Mouse (Mus musculus) urinary bladder, postnatal 14 days (tissue): Measurements from ENCODE around the gene Pkn1.

ENCODE experiments used
- DNase-seq: peaks from one replicate; pipeline ENCODE4 v3.0.0; 2021; ENCODE audit warnings: low spot score

The Pkn1 gene

DNA sequence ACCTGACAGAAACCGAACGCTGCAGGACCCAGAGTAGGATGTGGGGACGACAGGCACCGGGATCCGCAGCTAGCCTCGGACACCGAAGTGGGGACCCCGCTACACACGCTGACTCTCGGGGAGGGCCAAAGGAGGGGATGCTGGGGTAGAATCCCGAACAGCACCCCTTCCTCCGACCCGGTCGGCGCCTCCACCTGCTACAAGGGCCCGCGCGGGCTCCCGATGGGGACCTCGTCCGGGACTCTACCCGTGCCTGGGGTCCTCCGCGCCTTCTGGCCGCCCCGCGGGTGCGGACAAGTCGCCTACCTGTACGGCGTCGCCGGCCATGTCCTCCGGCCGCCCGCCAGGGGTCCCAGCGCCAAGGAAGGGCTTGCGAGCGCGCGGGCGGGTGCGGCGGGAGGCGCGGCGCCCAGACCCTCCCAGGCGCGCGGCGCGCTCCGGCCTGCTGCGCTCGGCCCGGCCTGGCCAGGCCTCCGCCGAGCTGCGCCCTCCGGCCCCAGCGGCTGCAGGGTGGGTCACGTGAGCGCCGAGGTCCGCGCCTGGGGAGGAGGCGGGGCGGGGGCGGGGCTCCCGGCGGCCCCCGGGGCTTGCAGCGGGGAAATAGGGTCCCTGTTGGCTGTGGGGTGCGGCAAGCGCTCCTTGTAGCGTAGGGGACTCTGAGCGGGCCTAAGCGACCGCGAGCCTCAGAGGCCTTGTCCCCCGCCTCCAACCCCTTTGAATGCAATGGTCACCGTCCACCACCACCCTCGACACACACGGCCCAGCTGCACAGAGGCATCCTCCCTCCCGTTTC is at the start of gene Pkn1:
TSS of gene Pkn1 (minus strand) at position 519 of the 793 bp plus-strand sequence.
- DNase-seq = peak; percentile 81

DNA sequence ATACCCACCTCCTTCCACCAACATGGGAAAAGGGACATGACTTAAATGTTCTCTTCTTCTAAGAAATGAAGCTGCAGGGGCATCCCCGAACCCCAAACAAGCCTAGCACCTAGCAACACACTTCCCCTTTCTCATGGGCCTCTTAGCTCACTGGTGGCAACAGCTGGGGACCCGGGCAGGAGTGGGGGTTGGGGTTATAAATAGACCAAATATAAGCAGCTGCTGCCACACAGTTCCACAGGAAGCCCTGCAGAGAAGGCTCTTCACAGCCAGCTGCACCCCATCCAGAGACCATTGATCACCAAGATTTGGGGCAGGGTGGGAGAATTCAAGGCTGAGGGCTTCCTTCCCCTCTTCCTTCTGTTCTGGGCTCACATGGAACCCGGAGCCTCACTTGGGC is 49.7 kb upstream of the Pkn1 start:
- no peak for DNase-seq

DNA sequence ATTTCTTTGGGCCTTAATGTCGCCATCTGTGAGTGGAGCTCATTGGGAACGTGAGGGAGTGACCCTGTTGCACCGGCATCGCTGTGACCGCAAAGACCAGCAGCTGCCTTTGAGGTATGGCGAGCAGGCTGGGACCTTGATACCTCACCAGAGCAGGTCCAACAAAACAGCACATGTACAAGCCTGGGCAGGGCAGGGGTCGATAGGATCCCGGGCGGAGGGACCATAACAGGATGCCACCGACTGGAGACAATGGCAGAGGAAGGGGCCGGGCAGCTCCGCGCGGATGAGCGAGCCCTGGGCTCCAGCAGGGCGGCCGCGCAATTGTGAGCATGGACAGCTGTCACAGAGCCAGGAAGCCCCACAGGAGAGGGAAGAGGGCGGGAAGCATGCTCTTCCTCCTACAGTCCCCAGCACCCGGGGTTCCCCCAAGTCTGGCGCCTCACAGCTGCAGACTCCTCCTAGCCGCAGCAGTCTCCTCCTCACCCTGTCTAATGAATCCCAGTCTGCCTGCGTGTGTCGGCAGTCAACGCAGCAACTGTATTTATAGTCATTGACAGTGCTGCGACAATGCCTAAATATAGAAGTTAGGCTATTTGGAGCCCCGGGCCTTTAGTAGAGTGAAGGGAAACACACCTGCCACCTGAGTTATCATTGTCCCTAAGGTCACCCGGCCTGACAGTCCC is 48.8 kb upstream of the Pkn1 start:
- DNase-seq = peak; percentile 29

DNA sequence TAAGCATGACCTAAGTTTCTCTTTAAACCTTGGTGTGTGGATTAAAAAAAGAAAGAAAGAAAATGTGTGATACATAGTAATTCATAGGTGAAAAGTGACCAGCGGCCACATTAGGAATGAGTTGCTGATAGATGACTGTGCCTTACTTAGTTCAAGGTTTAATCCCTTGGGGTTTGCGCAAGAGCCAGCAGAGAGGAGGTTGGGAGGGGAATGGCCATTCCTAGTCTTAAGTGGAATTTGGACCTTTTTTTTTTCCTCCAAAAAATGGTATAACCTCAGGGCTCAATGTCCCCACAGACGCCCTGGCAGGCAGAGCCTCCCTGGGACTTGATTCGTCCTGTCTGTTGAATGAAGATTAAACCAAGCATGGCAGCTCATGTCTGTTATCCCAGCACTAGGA is 45.1 kb upstream of the Pkn1 start:
- no peak for DNase-seq

DNA sequence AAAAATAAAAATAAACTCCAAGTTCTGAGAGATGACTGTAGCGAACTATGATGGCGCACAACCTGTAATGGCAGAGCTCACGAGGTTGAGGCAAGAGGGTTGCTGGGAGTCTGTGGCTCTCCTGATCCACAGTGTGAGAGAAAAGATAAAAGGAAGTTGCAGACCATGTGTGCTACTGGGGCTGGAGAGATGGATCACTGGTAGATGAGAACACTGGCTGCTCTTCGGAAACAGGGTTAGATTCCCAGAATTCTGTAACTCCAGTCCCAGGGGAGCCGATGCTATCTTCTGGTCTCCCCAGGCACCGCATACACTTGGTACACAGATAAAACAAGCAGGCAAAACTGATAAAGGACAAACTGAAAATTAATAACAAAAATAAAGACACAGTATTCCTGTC is 44.0 kb upstream of the Pkn1 start:
- no peak for DNase-seq

DNA sequence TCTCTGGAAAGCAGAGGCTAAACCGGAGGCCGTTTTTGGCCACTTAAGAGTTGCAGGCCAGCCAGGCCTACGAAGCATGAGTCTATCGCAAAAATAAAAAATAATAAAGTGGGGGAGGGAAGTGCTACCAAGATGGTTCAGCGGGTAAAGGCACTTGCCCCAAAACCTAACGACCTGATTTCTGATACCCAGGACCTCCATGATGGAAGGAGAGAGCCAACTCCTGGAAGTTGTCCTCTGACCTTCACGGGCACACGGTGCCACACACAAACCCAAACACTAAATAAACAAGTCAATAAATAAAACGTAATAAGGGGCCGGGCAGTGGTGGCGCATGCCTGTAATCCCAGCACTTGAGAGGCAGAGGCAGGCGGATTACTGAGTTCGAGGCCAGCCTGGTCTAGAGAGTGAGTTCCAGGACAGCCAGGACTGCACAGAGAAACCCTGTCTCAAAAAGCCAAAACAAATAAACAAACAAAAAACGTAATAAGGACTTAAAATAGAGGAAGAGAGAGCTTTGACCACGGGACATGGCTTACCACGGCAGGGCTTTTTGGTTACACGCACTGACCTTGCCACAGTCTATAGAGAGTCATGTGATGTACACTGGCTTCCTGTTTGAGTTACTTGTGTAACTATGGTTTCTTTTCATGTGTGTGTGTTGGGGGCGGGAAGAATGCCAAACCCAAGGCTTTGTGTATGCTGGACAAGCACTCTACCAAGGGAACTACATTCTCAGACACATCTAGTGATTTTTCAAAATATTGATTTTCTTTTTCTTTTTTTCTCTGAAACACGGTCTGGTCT is 43.1 kb upstream of the Pkn1 start:
- DNase-seq = no peak

DNA sequence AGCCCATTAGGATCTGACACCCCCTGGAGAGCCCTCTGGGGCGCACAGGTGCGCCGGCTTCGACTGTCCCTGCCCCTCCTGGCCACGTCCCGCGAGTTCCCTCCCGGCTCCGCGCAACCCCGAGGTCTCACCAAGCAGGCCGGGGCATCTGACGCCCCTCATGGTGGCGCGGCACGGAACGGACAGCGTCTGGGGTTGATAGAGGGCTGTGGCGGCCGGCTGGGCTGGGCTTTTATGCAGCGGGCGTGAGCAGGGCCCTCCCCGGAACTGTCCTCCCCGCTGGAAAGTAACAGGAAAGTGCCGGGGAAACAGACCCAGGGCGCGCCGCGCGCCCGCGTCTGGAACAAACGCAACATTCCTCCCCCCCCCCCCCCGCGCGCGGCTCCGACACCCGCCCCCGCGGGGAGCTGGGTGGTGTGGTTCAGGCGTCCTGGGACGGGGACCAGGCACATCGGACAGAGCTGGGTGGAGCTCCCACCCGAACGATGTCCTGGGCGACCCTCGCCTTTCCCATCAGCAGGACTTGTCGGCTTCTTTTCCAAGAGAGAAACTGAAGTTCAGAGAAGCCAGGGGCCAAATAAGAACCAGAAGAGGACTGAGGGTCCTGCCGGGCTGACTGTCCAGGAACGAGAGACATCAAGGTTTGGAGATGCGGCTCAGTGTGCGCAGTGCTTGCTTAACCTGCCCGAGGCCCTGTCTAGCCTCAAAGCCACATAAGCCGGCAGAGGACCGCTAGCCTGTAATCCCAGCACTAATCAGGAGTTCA is 42.2 kb upstream of the Pkn1 start, which contains the start of gene Adgre5:
TSS of gene Adgre5 (minus strand) at position 351 of the 766 bp plus-strand sequence.
- peak; percentile 74 for DNase-seq

DNA sequence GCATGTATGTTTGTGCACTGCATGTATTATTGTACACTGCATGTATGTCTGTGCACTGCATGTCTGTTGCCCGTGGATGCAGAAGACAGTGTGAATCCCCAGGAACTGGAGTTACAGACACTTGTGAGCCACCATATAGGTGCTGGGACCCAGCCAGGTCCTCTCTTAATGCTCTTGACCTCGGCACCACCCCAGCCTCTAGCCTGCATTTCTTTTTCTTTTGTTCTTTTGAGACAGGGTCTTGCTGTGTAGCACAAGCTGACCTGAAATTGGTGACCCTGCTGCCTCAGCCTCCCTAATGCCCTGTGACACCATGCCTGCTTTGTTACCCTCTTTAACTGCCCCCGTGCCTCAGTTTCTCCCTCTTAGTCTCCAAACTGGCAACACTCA is 41.6 kb upstream of the Pkn1 start:
- DNase-seq = no peak

DNA sequence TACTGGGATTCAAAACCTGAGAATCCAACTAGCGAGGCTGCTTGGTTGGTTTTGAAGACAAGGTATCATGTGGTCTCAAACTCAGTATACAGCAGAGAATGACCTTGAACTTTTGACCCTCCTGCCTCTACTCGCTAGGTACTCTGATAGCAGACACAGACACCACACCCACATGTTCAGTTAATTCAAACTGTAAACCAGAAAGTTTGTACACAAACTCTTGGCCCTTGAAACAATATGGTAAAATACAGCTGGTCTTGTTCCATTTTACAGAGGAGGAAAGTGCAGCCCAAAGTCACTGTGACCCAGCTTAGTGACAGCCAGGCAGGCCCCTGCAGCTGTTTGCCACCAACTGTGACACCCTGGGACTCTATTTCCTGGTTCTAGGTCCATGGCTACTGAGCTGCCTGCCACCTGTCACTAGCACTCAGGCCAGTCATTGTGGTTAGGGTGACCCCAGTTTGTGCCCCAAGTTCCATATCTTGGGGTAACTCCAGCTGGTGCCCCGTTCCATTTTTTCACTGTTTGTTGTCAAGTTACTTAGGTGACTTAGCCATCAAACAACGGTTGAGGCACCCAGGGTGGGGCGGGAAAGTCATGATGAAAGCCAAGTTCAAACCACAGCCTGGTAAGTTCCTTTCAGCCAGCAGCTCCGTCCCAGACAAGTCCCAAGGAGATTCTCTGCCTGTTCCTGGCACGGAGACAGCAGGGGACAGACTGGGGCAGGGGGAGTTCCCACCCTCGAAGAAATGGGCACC is 40.9 kb upstream of the Pkn1 start:
- no peak for DNase-seq

DNA sequence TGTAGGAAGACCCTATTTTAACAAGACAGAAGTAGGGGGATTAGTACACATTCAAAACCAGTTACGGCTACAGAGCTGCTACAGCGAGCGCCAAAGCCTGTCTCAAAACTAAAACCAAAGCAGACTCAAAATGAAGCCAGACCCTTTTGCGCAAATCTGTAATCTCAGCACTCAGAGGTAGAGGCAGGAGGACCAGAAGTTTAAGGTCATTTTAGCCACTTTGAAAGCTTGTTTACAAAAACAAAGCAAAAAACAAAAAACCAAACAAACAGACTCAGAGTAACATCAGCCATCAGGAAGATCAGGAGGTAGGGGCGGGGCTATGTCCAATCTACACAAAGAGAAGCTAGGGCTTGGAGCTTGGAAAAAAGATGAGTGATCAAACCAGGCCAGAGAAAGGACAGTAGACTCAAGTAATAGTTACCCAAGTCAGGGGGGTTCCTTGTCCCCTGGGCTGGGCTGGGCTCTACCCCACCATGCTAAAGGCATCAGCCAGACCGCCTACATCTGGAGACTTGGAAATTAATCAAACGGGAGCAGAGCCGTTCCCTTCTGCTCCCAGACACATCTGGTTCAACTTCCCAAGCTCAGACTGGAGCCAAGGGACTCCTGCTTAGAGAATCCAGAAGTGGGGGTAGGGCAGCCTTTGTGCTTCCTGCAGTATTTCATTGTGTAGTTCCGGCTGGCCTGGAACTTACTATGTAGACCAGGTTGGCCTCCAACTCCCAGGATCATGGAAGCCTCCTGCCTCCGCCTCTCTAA is 40.2 kb upstream of the Pkn1 start:
- DNase-seq = no peak

DNA sequence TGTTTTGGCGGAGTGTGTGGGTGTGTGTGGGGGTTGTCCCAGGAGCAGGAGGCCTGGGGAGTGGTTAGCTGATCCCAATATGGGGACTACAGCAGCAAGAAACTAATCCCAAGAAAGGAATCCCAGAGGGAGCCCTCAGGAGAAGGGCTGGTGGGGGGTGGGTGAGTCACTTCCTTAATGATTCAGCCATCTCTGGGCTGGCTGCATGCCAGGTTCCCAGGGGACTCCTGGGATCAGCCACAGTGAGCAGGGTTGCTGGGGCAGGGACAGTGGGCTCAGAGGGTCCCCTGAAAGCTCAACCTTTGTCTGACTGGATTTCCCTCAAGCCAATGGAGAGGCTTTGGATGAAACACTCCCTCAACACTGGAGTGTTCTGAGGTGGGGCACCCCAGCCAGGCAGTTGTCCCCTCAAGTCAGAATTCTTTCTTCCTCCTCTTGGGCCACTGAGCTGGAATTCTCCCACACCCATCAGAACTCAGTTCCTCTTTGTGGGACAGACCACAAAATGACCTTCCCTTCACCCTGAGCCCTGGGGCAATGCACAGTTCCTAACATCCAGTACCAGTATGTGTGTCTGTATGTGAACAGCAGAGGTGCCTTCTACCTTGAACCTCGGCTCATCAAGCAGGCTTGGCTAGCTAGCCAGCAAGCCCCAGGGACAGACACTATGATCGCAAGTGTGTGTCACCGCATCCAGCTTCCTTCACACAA is 39.0 kb upstream of the Pkn1 start:
- peak; percentile 62 for DNase-seq

DNA sequence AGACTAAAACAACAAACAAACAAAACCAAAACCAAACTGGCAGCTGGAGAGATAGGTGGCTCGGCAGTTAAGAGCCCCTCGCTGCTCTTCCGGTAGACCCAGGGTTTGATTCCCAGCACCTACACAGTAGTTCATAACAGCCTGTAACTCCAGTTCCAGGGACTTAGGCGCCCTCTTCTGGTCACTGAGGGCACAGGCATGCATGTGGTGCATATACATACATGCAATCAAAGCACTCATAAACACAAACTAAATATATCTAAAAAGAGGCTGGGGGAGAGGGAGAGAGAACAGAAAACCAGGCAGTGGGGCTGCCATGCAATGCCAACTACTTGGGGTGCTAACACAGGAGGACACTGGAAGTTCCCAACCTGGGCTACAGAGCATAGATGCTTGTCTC is 38.4 kb upstream of the Pkn1 start:
- DNase-seq = no peak

DNA sequence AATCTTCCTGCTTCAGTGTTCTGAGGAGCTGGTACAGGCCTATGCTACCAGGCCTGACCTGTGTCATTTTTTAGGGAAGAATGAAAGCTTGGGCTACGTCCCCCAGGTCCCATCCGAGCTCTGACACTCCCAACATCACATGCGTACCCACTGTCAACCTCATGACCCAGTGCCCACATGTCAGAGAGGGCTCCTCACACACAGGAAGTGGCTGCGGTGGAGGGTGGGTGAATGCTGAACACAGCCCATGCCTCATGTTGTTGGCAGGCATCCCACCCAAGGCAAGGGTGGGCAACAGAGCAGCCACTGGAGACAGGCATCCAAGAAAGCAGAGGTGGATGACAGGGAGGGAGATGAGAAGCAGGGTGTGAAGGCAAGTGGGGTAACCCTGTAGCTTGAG is 37.7 kb upstream of the Pkn1 start:
- no peak for DNase-seq

DNA sequence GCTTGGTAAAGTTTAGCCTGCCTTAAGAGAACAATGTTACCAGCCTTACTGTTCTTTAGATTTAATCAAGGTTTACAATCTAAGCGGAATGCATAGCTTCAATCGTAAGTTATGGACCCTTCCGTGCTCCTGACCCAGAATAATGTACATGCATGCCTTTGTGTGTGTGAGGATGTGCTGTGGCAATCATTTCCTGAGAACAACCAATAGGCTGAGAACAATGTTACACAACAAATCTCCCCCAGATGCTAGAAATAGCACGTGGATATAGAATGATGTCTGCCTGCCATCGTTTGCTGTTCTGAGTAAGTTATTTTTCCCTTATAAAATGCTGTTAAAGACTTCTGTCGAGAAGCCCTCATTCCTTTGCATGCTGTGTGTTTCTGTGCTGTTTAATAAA is 33.9 kb upstream of the Pkn1 start:
- DNase-seq = no peak

DNA sequence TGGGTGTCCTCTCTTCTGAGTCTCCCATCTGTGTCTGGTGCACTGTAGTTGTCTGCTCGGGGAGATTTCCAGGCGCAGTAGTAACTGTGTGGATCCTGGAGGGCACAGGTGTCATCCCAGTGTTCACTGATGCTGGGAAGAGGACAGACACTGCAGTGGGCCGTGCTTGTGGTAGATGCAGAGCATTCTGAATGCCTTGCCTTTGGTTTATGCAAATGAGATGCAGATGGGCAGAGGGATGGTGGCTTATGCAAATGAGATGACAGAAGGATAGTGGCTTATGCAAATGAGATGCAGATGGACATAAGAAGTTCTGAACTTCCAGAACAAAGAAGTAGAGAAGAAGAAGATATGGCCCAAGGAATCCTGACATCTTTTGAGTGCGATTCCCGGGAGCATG is 32.9 kb upstream of the Pkn1 start:
- DNase-seq = no peak

DNA sequence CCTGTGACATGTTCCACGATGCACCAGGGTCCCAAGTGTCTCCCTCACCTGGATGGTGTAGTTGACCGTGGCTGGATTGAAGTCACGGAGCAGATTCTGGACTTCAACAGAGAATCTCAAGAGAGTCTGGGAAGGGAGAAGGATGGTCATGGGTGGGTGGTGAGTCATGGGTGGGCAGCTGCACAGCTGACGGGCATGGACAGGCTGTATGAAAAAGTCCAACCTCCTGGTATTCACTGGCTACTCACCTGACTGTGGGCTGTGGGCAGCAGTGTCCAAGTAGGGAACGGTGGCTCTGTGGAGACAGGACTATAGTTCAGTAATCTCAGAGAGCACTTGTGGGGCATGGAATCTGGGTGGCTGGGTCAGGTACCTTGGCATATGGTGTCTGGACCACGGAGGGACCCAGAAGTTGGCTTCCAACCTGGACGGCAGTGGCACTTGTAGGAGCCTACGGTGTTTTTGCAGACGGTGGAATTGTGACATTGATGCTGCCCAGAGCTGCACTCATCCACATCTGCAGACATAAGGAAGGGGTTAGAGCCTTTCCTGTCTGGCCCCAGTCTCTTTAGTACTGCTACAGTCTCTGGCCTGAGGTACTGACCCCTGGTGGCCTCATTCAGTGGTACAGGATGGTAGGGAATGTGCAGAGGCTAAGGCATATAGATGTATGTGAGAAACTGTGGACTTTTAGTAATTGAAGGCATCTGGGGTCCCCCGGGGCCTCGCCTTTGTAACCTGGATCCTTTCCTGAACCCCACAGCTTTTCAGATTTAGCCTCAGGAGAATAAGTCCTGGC is 30.2 kb upstream of the Pkn1 start:
- peak; percentile 47 for DNase-seq

DNA sequence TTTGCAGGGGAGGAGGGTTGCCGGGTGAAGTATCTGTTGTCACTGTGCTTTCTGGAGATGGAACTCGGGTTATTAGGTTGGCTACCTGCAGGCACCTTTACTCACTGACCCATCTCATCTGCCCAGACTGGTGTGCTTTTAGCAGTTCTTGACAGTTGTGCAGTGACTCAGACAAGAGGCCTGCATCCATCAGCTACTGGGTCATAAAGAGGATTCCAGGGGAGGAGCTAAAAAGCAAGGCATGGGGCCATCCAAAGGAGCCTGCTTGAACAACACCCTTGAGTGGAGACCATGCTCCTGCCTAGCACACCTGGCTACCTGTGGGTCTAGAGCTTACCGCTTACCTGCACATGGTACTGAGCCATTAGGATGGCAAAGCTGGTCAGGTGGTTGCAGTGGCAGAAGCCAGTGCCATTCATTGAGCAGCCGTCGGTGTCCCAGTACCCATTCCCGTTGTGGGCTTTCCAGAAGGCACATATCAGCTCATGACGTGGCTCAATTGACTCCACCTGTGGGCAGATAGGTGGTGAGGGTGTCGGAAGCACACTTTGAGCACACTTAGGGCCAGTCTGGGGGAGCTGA is 26.6 kb upstream of the Pkn1 start:
- no peak for DNase-seq

DNA sequence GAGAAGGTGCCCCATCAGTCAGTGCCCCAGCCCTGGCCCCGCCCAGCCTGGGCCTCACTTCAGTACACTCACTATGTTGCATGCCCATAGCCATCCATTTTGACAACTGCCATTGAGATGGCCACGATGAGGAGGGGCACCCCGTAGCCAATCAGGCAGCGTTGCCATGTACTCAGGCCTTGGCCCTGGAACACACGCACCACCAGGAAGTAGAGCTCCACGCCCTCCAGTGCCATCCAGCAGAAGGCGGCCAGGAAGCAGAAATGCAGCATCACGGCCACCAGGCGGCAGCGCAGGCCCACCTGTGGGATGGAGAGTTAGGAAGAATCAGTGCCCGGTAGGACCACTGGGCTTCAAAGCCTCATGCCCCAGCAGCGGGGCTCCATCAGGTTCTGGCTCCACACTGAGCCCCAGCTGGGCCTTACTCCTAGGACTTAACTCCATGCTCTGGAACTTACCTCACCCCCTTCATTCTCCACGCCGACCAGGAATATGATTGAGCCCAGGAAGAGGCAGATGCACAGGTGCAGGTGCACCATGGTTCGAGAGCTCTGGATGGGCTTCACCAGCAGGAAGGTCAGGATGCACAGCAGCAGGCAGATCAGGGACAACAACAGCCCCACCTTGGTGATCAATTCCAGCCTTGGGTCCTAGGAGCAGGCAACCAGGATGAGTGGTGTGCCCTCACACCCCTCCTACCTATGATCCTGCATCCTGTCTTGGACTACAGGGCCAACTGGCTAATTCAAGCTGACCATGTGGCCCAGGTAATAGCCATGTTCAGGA is 25.9 kb upstream of the Pkn1 start:
- DNase-seq = peak; percentile 82
